Mouse (Mus musculus): Measurements from ENCODE around the gene Rpl19.

The Rpl19 gene

DNA sequence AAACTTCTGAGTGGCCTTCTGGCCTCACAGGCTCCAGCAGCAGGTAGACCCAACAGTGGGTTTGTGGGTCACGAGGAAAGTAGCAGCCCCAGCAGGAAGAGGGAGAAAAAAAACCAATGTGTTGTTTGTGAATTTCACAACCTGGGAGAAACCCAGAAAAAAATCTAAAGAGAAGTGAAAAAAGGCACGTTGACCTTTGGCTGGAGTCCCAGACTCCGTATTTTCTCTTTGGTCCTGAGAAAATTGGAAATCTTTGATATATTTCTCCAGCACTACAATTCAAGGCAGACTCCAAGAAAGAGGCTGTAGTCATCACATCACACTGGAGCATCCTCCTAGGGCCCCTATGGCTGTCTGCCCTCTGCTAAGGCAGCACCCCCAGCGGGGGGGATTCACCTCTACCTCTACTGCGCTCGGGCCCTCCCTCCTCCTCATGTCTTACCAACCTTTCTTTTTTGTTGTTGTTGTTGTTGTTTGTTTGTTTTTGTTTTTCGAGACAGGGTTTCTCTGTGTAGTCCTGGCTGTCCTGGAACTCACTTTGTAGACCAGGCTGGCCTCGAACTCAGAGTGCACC, 29.0 kb upstream of the Rpl19 start:
- in situ Hi-C loops (cut with MboI; ENCODE audit: low pct_unique_long_range_greater_than_20kb in 1 of 2, low sequenced_read_pairs in 2 of 2, unreplicated experiment in 1 of 2): no loop called here

GRCm38 (mm10) chr11:97998074-97998793, 28.3 kb upstream of the Rpl19 start:
- in situ Hi-C loops (cut with MboI; ENCODE audit: low pct_unique_long_range_greater_than_20kb in 1 of 2, low sequenced_read_pairs in 2 of 2, unreplicated experiment in 1 of 2): no loop called here

DNA sequence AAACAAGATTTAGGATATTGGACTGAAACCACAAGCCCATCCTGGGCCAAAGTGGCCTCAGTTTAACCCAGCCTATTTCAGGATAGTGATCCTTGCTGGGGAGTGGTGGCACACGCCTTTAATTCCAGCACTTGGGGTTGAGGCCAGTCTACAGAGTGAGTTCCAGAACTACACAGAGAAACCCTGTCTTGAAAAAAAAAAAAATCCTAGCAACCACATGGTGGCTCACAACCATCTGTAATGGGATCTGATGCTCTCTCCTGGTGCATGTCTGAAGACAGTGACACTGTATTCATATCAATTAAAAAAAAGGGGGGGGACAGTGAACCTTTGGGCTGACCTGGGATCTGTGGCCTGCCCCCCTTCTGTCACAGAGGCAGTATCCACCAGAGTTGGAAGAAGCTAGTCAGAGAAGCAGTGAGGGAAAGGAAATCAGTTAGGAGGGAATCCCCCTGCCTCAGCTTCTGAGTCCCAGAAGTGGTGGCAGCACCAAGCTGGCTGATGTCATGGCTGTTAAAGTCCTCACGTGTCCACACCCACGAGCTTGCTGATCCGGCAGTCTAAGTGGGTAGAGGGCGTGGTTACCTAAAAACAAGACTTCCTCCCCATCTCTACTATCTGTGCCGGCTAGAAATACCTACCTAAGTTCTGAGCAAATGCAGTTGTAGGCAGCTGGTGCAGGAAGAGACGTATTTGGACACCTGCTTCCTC, 27.5 kb upstream of the Rpl19 start:
- in situ Hi-C loops (cut with MboI; ENCODE audit: low pct_unique_long_range_greater_than_20kb in 1 of 2, low sequenced_read_pairs in 2 of 2, unreplicated experiment in 1 of 2): no loop called here

GRCm38 (mm10) chr11:97999748-98000147, 26.8 kb upstream of the Rpl19 start:
- in situ Hi-C loops (cut with MboI; ENCODE audit: low pct_unique_long_range_greater_than_20kb in 1 of 2, low sequenced_read_pairs in 2 of 2, unreplicated experiment in 1 of 2): no loop called here

- in situ Hi-C loops (cut with MboI; ENCODE audit: low pct_unique_long_range_greater_than_20kb in 1 of 2, low sequenced_read_pairs in 2 of 2, unreplicated experiment in 1 of 2): no loop called here
These were observed 26.0 kb upstream of the Rpl19 start for GRCm38 (mm10) chr11:98000378-98001140.

DNA sequence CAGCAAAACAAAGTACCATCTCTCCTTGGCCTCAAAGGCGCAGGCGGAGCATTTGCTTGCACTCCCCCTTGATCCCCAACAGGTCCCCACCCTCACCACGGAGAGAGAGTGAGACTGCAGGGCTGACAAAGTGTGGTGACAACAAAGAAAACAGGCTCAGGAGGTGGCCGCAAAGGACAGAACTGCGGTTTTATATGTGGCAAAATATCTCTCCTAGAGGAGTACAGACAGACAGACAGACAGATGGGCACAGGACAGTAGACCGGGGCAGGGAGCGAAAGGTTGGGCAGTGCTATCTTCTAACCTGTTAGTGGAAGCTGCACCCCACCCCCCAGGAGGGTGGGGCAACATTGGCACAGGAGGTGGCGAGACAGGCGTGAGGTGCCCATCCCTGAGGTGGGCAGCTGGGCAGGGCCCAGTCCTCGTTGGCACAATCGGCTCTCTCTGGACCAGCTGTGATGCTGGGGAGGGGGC, 25.1 kb upstream of the Rpl19 start:
- in situ Hi-C loops (cut with MboI; ENCODE audit: low pct_unique_long_range_greater_than_20kb in 1 of 2, low sequenced_read_pairs in 2 of 2, unreplicated experiment in 1 of 2): no loop called here

GRCm38 (mm10) chr11:98001986-98002385, 24.5 kb upstream of the Rpl19 start:
- in situ Hi-C loops (cut with MboI; ENCODE audit: low pct_unique_long_range_greater_than_20kb in 1 of 2, low sequenced_read_pairs in 2 of 2, unreplicated experiment in 1 of 2): no loop called here

GRCm38 (mm10) chr11:98002627-98003026, 23.9 kb upstream of the Rpl19 start:
- in situ Hi-C loops (cut with MboI; ENCODE audit: low pct_unique_long_range_greater_than_20kb in 1 of 2, low sequenced_read_pairs in 2 of 2, unreplicated experiment in 1 of 2): no loop called here

DNA sequence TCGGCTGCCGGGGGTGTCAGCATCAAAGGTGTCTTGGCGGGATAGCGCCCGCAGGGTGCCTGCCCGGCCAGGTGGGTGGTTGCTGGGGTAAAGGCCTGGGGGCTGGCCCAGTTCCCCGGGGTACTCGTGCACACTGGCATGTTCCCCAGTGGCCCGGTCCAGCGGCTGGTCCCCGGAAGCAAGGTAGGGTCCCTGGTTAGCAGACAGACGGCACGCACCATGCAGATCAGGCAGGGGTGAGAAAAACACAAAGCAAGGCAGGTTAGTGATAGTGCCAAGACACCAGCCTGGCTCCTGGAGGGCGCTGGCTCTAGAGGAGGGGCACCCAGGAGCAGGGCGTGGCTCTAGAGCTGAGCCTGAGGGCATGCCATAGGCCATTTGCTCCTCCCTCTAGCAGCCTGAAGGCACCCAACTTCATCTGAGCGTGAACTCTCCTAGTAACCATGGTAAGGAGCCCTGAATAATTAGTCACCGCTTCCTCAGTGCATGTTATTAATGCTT, 23.3 kb upstream of the Rpl19 start:
- in situ Hi-C loops (cut with MboI; ENCODE audit: low pct_unique_long_range_greater_than_20kb in 1 of 2, low sequenced_read_pairs in 2 of 2, unreplicated experiment in 1 of 2): no loop called here

GRCm38 (mm10) chr11:98004161-98004560, 22.3 kb upstream of the Rpl19 start:
- in situ Hi-C loops (cut with MboI; ENCODE audit: low pct_unique_long_range_greater_than_20kb in 1 of 2, low sequenced_read_pairs in 2 of 2, unreplicated experiment in 1 of 2): no loop called here

DNA sequence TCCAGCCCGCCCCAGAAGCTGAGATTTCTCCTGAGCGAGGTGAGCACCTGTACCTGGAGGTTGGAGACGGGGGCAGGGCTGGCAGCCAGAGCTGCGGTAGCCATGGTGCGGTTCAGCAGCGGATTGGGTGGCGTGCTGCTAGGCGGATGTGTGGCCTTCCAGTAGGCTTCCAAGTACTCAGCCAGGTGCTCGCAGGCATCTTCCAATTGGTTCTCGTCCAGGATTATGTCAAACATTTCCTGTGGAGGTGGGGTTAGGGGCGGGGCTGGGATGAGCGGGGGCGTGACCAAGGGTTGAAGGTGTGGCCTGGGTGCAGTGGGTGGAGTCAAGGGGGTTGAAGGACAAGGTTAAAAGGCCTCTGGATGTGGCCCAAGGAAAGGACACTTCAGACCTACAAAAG, 21.4 kb upstream of the Rpl19 start:
- in situ Hi-C loops (cut with MboI; ENCODE audit: low pct_unique_long_range_greater_than_20kb in 1 of 2, low sequenced_read_pairs in 2 of 2, unreplicated experiment in 1 of 2): no loop called here

DNA sequence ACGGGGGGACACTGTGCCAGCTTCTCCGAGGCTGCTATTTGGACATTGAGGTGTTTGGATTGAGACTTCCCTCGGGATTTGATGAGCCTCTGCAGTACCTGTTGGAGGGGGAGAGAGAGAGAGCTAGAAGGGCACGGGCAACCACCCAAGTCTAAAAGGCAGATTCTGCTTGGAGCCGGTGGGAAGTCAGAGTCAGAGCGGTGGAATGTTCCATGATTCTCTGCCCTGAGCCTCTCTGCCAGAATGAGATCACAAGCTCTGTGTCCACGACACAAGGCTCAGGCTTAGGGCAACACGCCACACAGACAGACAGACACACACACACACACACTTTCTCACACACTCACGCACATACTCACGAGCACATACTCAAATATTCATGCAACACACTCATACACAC, 20.8 kb upstream of the Rpl19 start:
- in situ Hi-C loops (cut with MboI; ENCODE audit: low pct_unique_long_range_greater_than_20kb in 1 of 2, low sequenced_read_pairs in 2 of 2, unreplicated experiment in 1 of 2): no loop called here

DNA sequence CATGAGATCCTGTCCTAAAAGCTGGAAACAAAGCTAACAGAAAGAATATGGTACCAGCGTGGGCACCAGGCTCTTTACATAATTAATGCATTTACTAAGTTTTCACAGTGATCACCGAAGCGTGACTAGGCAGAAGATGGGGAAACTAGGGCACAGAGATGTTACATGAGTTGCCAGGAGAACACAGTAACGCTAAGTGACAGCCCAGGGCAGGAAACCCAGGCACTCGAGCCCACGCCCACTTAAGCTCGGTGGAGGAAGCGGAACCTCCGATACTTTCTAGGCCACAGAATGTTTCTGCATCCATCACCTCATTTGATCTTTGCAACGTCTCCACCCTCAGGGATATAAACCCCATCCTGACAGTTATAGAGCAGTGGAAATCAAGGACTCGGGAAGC, 18.4 kb upstream of the Rpl19 start:
- in situ Hi-C loops (cut with MboI; ENCODE audit: low pct_unique_long_range_greater_than_20kb in 1 of 2, low sequenced_read_pairs in 2 of 2, unreplicated experiment in 1 of 2): no loop called here

DNA sequence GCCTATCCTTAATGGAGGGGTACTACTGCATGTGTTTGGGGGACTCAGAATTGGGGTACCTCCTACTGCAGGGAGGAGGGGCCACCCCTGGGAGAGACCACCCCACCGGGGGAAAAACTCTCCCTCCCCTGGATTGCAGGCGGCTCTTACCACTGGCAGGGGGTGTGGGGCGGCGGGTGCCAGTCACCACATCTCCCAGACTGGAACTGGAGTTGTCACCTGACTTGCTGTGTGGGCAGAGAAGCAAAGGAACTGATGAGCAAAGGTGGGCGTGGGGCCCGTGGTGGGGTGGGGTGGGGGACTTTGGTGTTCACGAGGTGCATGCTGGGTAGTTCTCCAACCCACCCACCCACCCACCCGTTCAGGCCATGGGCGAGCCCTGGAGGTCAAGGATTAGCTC, 14.8 kb upstream of the Rpl19 start:
- in situ Hi-C loops (cut with MboI; ENCODE audit: low pct_unique_long_range_greater_than_20kb in 1 of 2, low sequenced_read_pairs in 2 of 2, unreplicated experiment in 1 of 2): no loop called here

GRCm38 (mm10) chr11:98012831-98013230, 13.7 kb upstream of the Rpl19 start:
- in situ Hi-C loops (cut with MboI; ENCODE audit: low pct_unique_long_range_greater_than_20kb in 1 of 2, low sequenced_read_pairs in 2 of 2, unreplicated experiment in 1 of 2): no loop called here

DNA sequence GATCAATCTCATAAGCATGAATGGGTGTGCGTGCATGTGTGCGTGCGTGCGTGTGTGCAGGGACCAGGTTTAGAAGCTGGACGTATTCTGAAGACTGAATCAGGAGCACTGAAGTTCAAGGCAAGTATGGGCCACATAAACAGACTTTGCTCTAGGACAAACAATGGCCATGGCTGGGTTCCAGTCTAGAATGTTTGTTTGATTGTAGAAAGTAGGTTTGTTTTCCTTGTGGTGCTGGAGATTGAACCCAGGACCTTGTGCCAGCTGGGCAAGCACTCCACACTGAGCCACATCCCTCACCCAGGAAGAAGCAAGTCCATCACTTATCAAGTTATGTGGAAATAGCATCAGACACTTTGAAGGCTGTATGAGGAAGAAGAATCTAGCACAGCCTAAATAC, 10.3 kb upstream of the Rpl19 start:
- in situ Hi-C loops (cut with MboI; ENCODE audit: low pct_unique_long_range_greater_than_20kb in 1 of 2, low sequenced_read_pairs in 2 of 2, unreplicated experiment in 1 of 2): no loop called here

- in situ Hi-C loops (cut with MboI; ENCODE audit: low pct_unique_long_range_greater_than_20kb in 1 of 2, low sequenced_read_pairs in 2 of 2, unreplicated experiment in 1 of 2): no loop called here
These were observed 9.7 kb upstream of the Rpl19 start for GRCm38 (mm10) chr11:98016824-98017223.

DNA sequence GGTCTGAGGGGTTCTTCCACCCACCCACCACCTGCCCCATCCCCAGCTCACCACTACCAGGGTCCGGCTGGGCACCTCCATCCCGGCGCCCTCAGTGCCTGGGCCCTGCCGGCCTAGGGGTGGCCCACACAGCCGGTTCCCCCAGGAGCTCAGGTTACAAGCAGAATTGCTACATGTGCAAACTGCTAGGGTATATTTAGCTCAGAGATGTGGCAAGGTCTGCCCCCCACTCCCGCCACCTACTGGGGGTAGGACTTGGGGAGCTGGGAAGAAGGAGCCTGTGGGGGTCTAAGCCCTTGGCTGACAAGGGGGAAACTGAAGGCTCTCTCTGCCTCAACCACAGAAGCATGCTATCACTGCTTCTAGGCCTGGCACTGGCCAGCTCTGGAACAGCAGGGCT, 8.3 kb upstream of the Rpl19 start:
- in situ Hi-C loops (cut with MboI; ENCODE audit: low pct_unique_long_range_greater_than_20kb in 1 of 2, low sequenced_read_pairs in 2 of 2, unreplicated experiment in 1 of 2): no loop called here
